Mouse (Mus musculus) stomach, postnatal 0 days (tissue): ENCODE measurements at regions not wholly inside any gene's neighbourhood (a gene's known extent, or its start where the extent isn't known, plus 50 kb on each side); places are given as distances from the start of the nearest gene placed in this dataset.

Source experiments
- CTCF ChIP-seq: IDR thresholded peaks from 2 replicates; pipeline ENCODE4 v1.5.1; 2016; ENCODE audit warnings: antibody characterized with exemption, low read depth, mild to moderate bottlenecking, moderate library complexity
- EP300 ChIP-seq: optimal IDR thresholded peaks from 2 replicates; pipeline ENCODE3; 2016; ENCODE audit warnings: antibody characterized with exemption

GRCm38 (mm10) chr11:40397453-40398104 is 297.4 kb downstream of the Mat2b start:
- TF ChIP-seq EP300, result no peak
- TF ChIP-seq CTCF, result no peak
